17 mouse cellular contexts compared by ENCODE assay signal in genomic region chr1:178623889-178624288, GRCm38 (mm10).
DNase-seq lines count a peak whose midpoint lies in the region; ATAC-seq lines count a peak whose summit lies in the region.
"Had no signal": no experiment of that assay in that cellular context is flagged by ENCODE, and none has a peak within 500 bp of the region (broad histone marks: within the 10 kb centered on the region; RNA-seq: fewer than 3 reads in every experiment).

No protein-coding gene starts in this region.

- peaks cover 3% of the 10 kb centered on the region; the same call in 1 of the 2 replicates for H3K4me1 ChIP-seq in forebrain, embryonic 13.5 days
- H3K4me1 ChIP-seq in forebrain, embryonic 10.5 days, result 0 out of 2 replicates have a peak, but pooled peaks cover 5% of the 10 kb centered on the region
- H3K4me1 ChIP-seq in forebrain, embryonic 16.5 days (replicated peaks; ENCODE audit: control insufficient read depth, insufficient read depth, low read length), result peaks cover 5% of the 10 kb centered on the region; the same call in 1 of the 2 replicates
- H3K4me1 ChIP-seq in limb, embryonic 12.5 days (replicated peaks), result peaks cover 46% of the 10 kb centered on the region
- H3K4me1 ChIP-seq in heart, embryonic 12.5 days (replicated peaks), result peaks cover 9% of the 10 kb centered on the region

- no peaks in the 10 kb centered on the region for H3K9me3 ChIP-seq in forebrain, embryonic 13.5 days (replicated peaks)
- H3K9me3 ChIP-seq in forebrain, embryonic 10.5 days, result no peaks in the 10 kb centered on the region
- H3K9me3 ChIP-seq in forebrain, embryonic 16.5 days (ENCODE audit: control insufficient read depth, low read length), result no peaks in the 10 kb centered on the region
- H3K9me3 ChIP-seq in limb, embryonic 12.5 days, result no peaks in the 10 kb centered on the region
- H3K9me3 ChIP-seq in heart, embryonic 12.5 days (replicated peaks), result no peaks in the 10 kb centered on the region
- H3K9me3 ChIP-seq: intestine, embryonic 15.5 days had no signal

- no peak for DNase-seq in forebrain, embryonic 10.5 days (ENCODE audit: extremely low spot score, low spot score)
- peak; percentile 11 to 23 for DNase-seq in left cerebral cortex, adult 18-20 months (ENCODE audit: low spot score in 2 of 2)
- no peak for DNase-seq in left cerebral cortex, postnatal 10 days (ENCODE audit: extremely low spot score in 1 of 2, low spot score in 2 of 2)
- no peak for DNase-seq in kidney, postnatal 14 days
- DNase-seq: adrenal gland, adult 8-10 months; gastrocnemius, postnatal 14 days; heart, postnatal 36 days; liver; lung, embryonic 14.5 days; thymus, adult 2 months had no signal

- WGBS in forebrain, embryonic 13.5 days, result 59% methylated on average over 9 of the region's 9 CpGs
- WGBS in forebrain, embryonic 10.5 days, result 86% methylated on average over 9 of the region's 9 CpGs
- 49% methylated on average over 9 of the region's 9 CpGs for WGBS in forebrain, embryonic 16.5 days
- 28% methylated on average over 9 of the region's 9 CpGs for WGBS in limb, embryonic 12.5 days
- WGBS in heart, embryonic 12.5 days, result 85% methylated on average over 9 of the region's 9 CpGs

- no peaks in the 10 kb centered on the region for H3K27me3 ChIP-seq in forebrain, embryonic 13.5 days
- no peaks in the 10 kb centered on the region for H3K27me3 ChIP-seq in forebrain, embryonic 10.5 days (ENCODE audit: poor library complexity, severe bottlenecking)
- H3K27me3 ChIP-seq in forebrain, embryonic 16.5 days (replicated peaks; ENCODE audit: control insufficient read depth, insufficient read depth, low read length), result no peaks in the 10 kb centered on the region
- no peaks in the 10 kb centered on the region for H3K27me3 ChIP-seq in limb, embryonic 12.5 days
- H3K27me3 ChIP-seq in heart, embryonic 12.5 days (replicated peaks), result no peaks in the 10 kb centered on the region
- H3K27me3 ChIP-seq: intestine, embryonic 15.5 days had no signal

- intact Hi-C loops in left cerebral cortex, postnatal 10 days (cut with DNase I), result no loop called here

- no peak overlapping the region for H3K27ac ChIP-seq in forebrain, embryonic 13.5 days
- H3K27ac ChIP-seq in forebrain, embryonic 10.5 days, result no peak overlapping the region
- no peak overlapping the region for H3K27ac ChIP-seq in forebrain, embryonic 16.5 days (ENCODE audit: low read length)
- H3K27ac ChIP-seq in limb, embryonic 12.5 days, result peak overlapping the region; percentile 75
- H3K27ac ChIP-seq in heart, embryonic 12.5 days (ENCODE audit: poor library complexity, severe bottlenecking), result no peak overlapping the region
- H3K27ac ChIP-seq: intestine, embryonic 15.5 days; kidney, postnatal 0 days had no signal

- no peak overlapping the region for H3K4me3 ChIP-seq in forebrain, embryonic 13.5 days
- no peak overlapping the region for H3K4me3 ChIP-seq in forebrain, embryonic 10.5 days
- no peak overlapping the region for H3K4me3 ChIP-seq in forebrain, embryonic 16.5 days (replicated peaks; ENCODE audit: low read length)
- H3K4me3 ChIP-seq in limb, embryonic 12.5 days (replicated peaks), result no peak overlapping the region
- H3K4me3 ChIP-seq in heart, embryonic 12.5 days, result no peak overlapping the region
- H3K4me3 ChIP-seq: erythroblast, embryonic 14.5 days; intestine, embryonic 15.5 days had no signal

- H3K4me2 ChIP-seq in forebrain, embryonic 13.5 days, result no peak overlapping the region
- no peak overlapping the region for H3K4me2 ChIP-seq in forebrain, embryonic 16.5 days (ENCODE audit: low read length)
- peak overlapping the region; percentile 26 for H3K4me2 ChIP-seq in limb, embryonic 12.5 days
- H3K4me2 ChIP-seq in heart, embryonic 12.5 days, result no peak overlapping the region
- H3K4me2 ChIP-seq: intestine, embryonic 15.5 days; lung, embryonic 14.5 days had no signal

- no peak overlapping the region for H3K9ac ChIP-seq in forebrain, embryonic 13.5 days
- H3K9ac ChIP-seq in forebrain, embryonic 16.5 days (replicated peaks; ENCODE audit: low read depth, low read length), result no peak overlapping the region
- H3K9ac ChIP-seq in limb, embryonic 12.5 days (replicated peaks), result no peak overlapping the region
- no peak overlapping the region for H3K9ac ChIP-seq in heart, embryonic 12.5 days
- H3K9ac ChIP-seq: intestine, embryonic 15.5 days; lung, embryonic 14.5 days had no signal

- H3K36me3 ChIP-seq in forebrain, embryonic 13.5 days (ENCODE audit: poor library complexity, severe bottlenecking), result no peaks in the 10 kb centered on the region
- H3K36me3 ChIP-seq in forebrain, embryonic 10.5 days (replicated peaks), result no peaks in the 10 kb centered on the region
- H3K36me3 ChIP-seq in forebrain, embryonic 16.5 days (ENCODE audit: control insufficient read depth, insufficient read depth), result no peaks in the 10 kb centered on the region
- no peaks in the 10 kb centered on the region; the same call in 1 of the 2 replicates for H3K36me3 ChIP-seq in limb, embryonic 12.5 days
- peaks cover 7% of the 10 kb centered on the region; the same call in 1 of the 2 replicates for H3K36me3 ChIP-seq in heart, embryonic 12.5 days
- H3K36me3 ChIP-seq: intestine, embryonic 15.5 days had no signal

- 0 out of 2 replicates have a peak, but pooled peaks have one; percentile 46 for ATAC-seq in forebrain, embryonic 13.5 days
- peak; percentile 57; the same call in 1 of the 2 replicates for ATAC-seq in forebrain, embryonic 16.5 days
- peak; percentile 38; the same call in 1 of the 2 replicates for ATAC-seq in limb, embryonic 12.5 days (ENCODE audit: insufficient number of reproducible peaks, insufficient read depth, low FRiP score, low TSS enrichment, low read depth)
- no peak for ATAC-seq in heart, embryonic 12.5 days (ENCODE audit: insufficient number of reproducible peaks, low FRiP score)
- ATAC-seq: intestine, embryonic 15.5 days had no signal

Comparison
In these comparisons a context has a peak if more than half of its experiments do, and no peak if none do; other contexts are left out.
1. DNase-seq: peak in left cerebral cortex, adult 18-20 months (2 of 2); none in forebrain, embryonic 10.5 days (single experiment), left cerebral cortex, postnatal 10 days (0 of 2) and kidney, postnatal 14 days (single experiment).